Mouse (Mus musculus) embryonic facial prominence, embryonic 14.5 days (tissue): ENCODE data around the gene Spryd3. TPM values are rescaled to one million over a fixed set of nuclear protein-coding genes. Genes with fewer than 3 reads are reported as not detected.

ENCODE experiments used
- ATAC-seq: fragments of 200-750 bp; cut with Nextera tagmentation; 2 replicates; pipeline ENCODE4 v1.8.0; 2017; ENCODE audit warnings: low read depth, moderate number of reproducible peaks, moderate TSS enrichment
- DNase-seq: peaks from one replicate; pipeline ENCODE4 v3.0.0-alpha.2; 2015; ENCODE audit warnings: low spot score
- H3K27ac ChIP-seq: fragments of 300-500 bp; sonication (generic); replicated peaks from 2 replicates; pipeline ENCODE4 v1.5.1; 2014; ENCODE audit warnings: low read depth, mild to moderate bottlenecking, low read length, moderate library complexity
- H3K27me3 ChIP-seq: fragments of 300-500 bp; sonication (generic); replicated peaks from 2 replicates; pipeline ENCODE4 v1.6.1; 2014; ENCODE audit warnings: low read length; ENCODE audit not compliant: control insufficient read depth, insufficient read depth
- H3K36me3 ChIP-seq: fragments of 300-500 bp; sonication (generic); 2 replicates; pipeline ENCODE4 v1.6.1; 2014; ENCODE audit warnings: low read length, mixed read lengths; ENCODE audit not compliant: control insufficient read depth, insufficient read depth
- H3K4me1 ChIP-seq: fragments of 300-500 bp; sonication (generic); 2 replicates; pipeline ENCODE4 v1.6.1; 2014; ENCODE audit warnings: antibody characterized with exemption, low read length; ENCODE audit not compliant: control insufficient read depth, insufficient read depth
- H3K4me2 ChIP-seq: fragments of 300-500 bp; sonication (generic); 2 replicates; pipeline ENCODE4 v1.6.1; 2014; ENCODE audit warnings: low read depth, mild to moderate bottlenecking, low read length, moderate library complexity, mixed read lengths
- H3K4me3 ChIP-seq: fragments of 300-500 bp; sonication (generic); 2 replicates; pipeline ENCODE4 v1.5.1; 2014; ENCODE audit warnings: low read depth, mild to moderate bottlenecking, low read length
- H3K9ac ChIP-seq: fragments of 300-500 bp; sonication (generic); 2 replicates; pipeline ENCODE4 v1.6.1; 2014; ENCODE audit warnings: low read depth, mild to moderate bottlenecking, low read length, moderate library complexity, mixed read lengths
- H3K9me3 ChIP-seq: fragments of 300-500 bp; sonication (generic); 2 replicates; pipeline ENCODE4 v1.6.1; 2016; ENCODE audit warnings: low read length; ENCODE audit not compliant: control insufficient read depth
- WGBS: fragments of 180-500 bp; shearing (Covaris S2); extraction: QIAGEN DNeasy Blood & Tissue Kit; methylation state at CpG from one replicate; pipeline ENCODE4 v1.1.7; 2014; 5-methylcytosine and 5-hydroxymethylcytosine counted together
- polyA plus RNA-seq: library from polyadenylated mRNA; unstranded; fragments of >200 nt; fragmentation: Nextera tagmentation; extraction: Ambion mirVana; gene quantifications from 2 replicates; pipeline ENCODE4 v1.2.1, GENCODE M21; 2014

Gene Spryd3
- polyA plus RNA-seq: 19.2 TPM in 2 replicates

GRCm38 (mm10) chr15:102136129-102136758 is at the start of gene Spryd3:
Gene Spryd3, minus strand, starts transcription at chr15:102136234.
- Histone ChIP-seq H3K9ac (peak within 1 kb of the TSS; percentile 87), H3K4me1 (peaks cover 7% of the 10 kb centered on the region; the same call in 1 of the 2 replicates), H3K27me3 (no peaks in the 10 kb centered on the region), H3K27ac (peak within 1 kb of the TSS; percentile 71), H3K4me3 (peak within 1 kb of the TSS; percentile 84), H3K36me3 (peaks cover 21% of the 10 kb centered on the region; the same call in 1 of the 2 replicates), H3K4me2 (peak within 1 kb of the TSS; percentile 79), H3K9me3 (no peaks in the 10 kb centered on the region)
- 1% methylated on average over 33 of the region's 50 CpGs for WGBS
- ATAC-seq: peak; percentile 100
- peak; percentile 97 for DNase-seq

DNA sequence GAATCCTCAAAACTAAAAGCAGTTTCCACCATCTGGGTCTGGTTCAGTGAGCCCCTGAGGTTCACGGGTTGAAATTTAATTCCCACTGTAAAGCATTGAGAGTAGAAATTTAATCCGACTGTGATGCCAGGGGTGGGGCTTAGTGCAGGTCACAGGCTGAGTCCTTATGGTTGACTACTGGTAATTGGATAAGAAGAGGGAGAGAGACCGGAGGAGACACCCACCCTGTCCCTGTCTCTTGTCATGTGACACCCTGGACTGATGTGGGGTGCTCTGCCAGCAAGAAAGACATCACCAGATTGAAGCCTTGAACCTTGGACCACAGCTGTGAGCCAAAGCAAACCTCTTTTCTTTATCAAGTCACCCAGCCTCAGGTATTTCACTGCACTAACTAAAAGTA is 47.0 kb upstream of the Spryd3 start:
- ATAC-seq: peak; percentile 24; the same call in 1 of the 2 replicates
- H3K9ac ChIP-seq: no peak overlapping the region
- no peak overlapping the region for H3K27ac ChIP-seq
- H3K4me3 ChIP-seq: no peak overlapping the region
- WGBS: 46% methylated on average over 3 of the region's 3 CpGs
- H3K27me3 ChIP-seq: no peaks in the 10 kb centered on the region
- H3K4me1 ChIP-seq: no peaks in the 10 kb centered on the region
- no peaks in the 10 kb centered on the region for H3K9me3 ChIP-seq
- H3K36me3 ChIP-seq: peaks cover 67% of the 10 kb centered on the region
- no peak for DNase-seq
- no peak overlapping the region for H3K4me2 ChIP-seq

GRCm38 (mm10) chr15:102179924-102180323 is 43.9 kb upstream of the Spryd3 start:
- no peak overlapping the region for H3K4me3 ChIP-seq
- 90% methylated on average over 14 of the region's 14 CpGs for WGBS
- peaks cover 54% of the 10 kb centered on the region for H3K36me3 ChIP-seq
- no peak for ATAC-seq
- no peak overlapping the region for H3K27ac ChIP-seq
- H3K4me1 ChIP-seq: no peaks in the 10 kb centered on the region
- no peak overlapping the region for H3K9ac ChIP-seq
- no peak for DNase-seq
- H3K4me2 ChIP-seq: no peak overlapping the region
- H3K27me3 ChIP-seq: no peaks in the 10 kb centered on the region
- H3K9me3 ChIP-seq: 0 out of 2 replicates have a peak, but pooled peaks cover 2% of the 10 kb centered on the region

DNA sequence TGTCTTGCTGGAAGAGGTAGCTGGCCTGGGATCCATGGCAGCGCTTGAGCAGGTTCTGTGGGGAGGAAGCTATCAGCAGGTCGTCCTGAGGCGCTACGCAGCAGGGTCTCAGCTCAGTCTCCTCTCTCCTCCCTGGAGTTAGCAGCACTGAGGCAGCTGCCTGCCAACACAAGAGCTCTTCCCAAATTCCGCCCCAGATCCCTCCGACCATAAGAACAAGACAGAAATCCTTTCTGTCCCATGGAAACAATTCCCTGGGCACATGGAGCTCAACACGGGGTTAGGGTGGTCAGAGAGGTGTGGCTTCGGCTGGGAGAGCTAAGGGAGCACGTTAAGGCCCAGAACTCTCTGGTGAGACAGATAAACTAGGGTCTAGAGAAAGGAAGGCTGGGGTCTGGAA is 43.1 kb upstream of the Spryd3 start:
- no peak for DNase-seq
- H3K4me1 ChIP-seq: no peaks in the 10 kb centered on the region
- 81% methylated on average over 9 of the region's 9 CpGs for WGBS
- H3K27me3 ChIP-seq: no peaks in the 10 kb centered on the region
- H3K4me3 ChIP-seq: no peak overlapping the region
- no peak overlapping the region for H3K4me2 ChIP-seq
- H3K36me3 ChIP-seq: peaks cover 57% of the 10 kb centered on the region
- ATAC-seq: no peak
- H3K9me3 ChIP-seq: peaks cover 9% of the 10 kb centered on the region; the same call in 1 of the 2 replicates
- no peak overlapping the region for H3K9ac ChIP-seq
- no peak overlapping the region for H3K27ac ChIP-seq

DNA sequence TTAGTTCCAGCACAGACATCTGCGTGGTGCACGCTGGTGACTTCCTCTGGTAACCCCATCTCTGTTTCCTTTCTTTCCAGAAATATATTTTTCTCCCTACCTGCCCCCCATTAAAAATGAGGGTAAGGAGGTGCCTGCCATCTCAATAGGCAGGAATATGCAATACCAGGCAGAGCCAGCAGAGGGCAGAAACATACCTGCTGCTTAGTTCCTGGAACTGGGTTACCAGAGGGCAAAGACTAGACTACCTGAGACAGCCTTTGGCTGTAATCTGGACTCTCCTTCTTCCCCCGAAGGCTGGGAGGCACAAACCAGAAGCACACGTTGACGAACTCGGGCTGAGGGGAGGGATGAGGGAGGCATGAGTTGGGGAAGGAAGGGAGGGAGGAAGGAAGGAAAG is 42.2 kb upstream of the Spryd3 start:
- 15% methylated on average over 6 of the region's 6 CpGs for WGBS
- Histone ChIP-seq H3K36me3 (peaks cover 50% of the 10 kb centered on the region), H3K4me2 (no peak overlapping the region), H3K27ac (no peak overlapping the region), H3K27me3 (no peaks in the 10 kb centered on the region), H3K4me1 (no peaks in the 10 kb centered on the region), H3K4me3 (no peak overlapping the region), H3K9ac (no peak overlapping the region), H3K9me3 (peaks cover 9% of the 10 kb centered on the region; the same call in 1 of the 2 replicates)
- DNase-seq (peak; percentile 61), ATAC-seq (peak; percentile 39; the same call in 1 of the 2 replicates)

DNA sequence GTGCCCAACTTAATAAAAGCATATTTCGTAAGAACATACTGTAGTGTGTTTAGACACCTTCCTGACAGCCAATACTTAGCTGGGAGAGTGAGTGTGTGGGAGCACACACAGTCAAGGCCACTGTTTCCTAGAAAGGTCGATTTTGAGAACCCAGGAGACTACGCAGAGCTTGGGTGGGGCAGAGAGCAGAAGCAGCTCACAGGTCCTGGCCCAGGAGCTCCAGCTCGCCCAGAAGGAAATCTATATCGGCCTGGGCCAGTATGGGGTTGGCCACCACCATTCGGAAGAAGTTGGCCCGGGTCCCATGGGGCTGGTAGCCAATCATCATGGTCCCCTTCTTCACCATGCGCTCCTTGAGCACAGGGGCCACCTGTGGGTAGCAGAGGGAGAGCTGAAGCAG is 41.4 kb upstream of the Spryd3 start:
- Histone ChIP-seq H3K27me3 (no peaks in the 10 kb centered on the region), H3K36me3 (peaks cover 43% of the 10 kb centered on the region), H3K4me2 (no peak overlapping the region), H3K4me3 (no peak overlapping the region), H3K4me1 (no peaks in the 10 kb centered on the region), H3K27ac (no peak overlapping the region), H3K9ac (no peak overlapping the region), H3K9me3 (peaks cover 9% of the 10 kb centered on the region; the same call in 1 of the 2 replicates)
- ATAC-seq (no peak), DNase-seq (no peak)
- WGBS: 85% methylated on average over 7 of the region's 8 CpGs

GRCm38 (mm10) chr15:102176571-102177316 is 40.7 kb upstream of the Spryd3 start:
- Histone ChIP-seq H3K27ac (no peak overlapping the region), H3K4me2 (no peak overlapping the region), H3K27me3 (no peaks in the 10 kb centered on the region), H3K9me3 (peaks cover 9% of the 10 kb centered on the region; the same call in 1 of the 2 replicates), H3K4me1 (no peaks in the 10 kb centered on the region), H3K4me3 (no peak overlapping the region), H3K36me3 (peaks cover 43% of the 10 kb centered on the region), H3K9ac (no peak overlapping the region)
- DNase-seq: no peak
- no peak for ATAC-seq
- WGBS: 85% methylated on average over 7 of the region's 7 CpGs

DNA sequence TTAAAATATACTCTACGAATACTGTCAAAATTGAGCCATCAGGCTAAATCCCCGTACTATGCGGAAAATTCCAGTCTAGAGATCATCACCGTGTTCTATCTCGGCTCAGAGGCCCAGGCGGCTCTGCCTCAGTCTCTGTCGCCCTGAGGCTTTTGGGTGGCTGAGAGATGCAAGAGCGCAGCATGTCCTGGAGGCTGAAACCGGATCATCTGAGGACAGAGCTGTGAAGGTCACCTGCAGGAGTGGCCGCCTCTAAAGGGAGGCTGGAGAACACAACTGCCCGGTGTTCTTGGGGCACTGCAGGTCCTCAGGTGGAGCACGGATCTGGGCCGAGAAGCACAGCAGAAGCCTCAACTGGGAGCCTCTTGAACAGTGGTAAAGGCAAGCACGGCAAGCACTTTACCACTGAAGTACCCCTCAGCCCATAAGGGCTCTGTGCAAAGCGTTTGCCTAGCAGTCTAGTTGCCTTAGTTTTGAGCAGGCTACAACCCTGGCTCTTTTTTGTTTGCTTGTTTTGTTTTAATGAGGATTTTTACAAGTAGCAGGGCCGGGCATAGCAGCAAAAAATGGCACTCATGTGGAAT is 39.8 kb upstream of the Spryd3 start:
- WGBS: 79% methylated on average over 16 of the region's 16 CpGs
- Histone ChIP-seq H3K9me3 (peaks cover 9% of the 10 kb centered on the region; the same call in 1 of the 2 replicates), H3K9ac (no peak overlapping the region), H3K27ac (no peak overlapping the region), H3K4me3 (no peak overlapping the region), H3K36me3 (peaks cover 46% of the 10 kb centered on the region), H3K4me1 (no peaks in the 10 kb centered on the region), H3K27me3 (no peaks in the 10 kb centered on the region), H3K4me2 (no peak overlapping the region)
- no peak for ATAC-seq
- DNase-seq: no peak
